Mouse (Mus musculus): ENCODE results near the gene Tubb2a. TPM values are rescaled to one million over a fixed set of nuclear protein-coding genes. Genes with fewer than 3 reads are reported as not detected.
A peak's percentile ranks its signal among the peaks of the same experiment; 100 is the strongest.

Tubb2a gene
- total RNA-seq (2017): 4.8 and 7.3 TPM in 2 replicates

- ATAC-seq (replicated peaks in 1 of 2; ENCODE audit: insufficient read depth in 1 of 2, low FRiP score in 2 of 2, low TSS enrichment in 1 of 2, low read depth in 1 of 2, poor library complexity in 2 of 2, severe bottlenecking in 2 of 2): peak; percentile 80 to 84
Observed at GRCm38 (mm10) chr13:34077492-34078271, at the start of gene Tubb2a. Gene Tubb2a, minus strand, starts transcription at chr13:34078007.

GRCm38 (mm10) chr13:34125711-34126110 is 47.9 kb upstream of the Tubb2a start:
- no peak for ATAC-seq (replicated peaks in 1 of 2; ENCODE audit: insufficient read depth in 1 of 2, low FRiP score in 2 of 2, low TSS enrichment in 1 of 2, low read depth in 1 of 2, poor library complexity in 2 of 2, severe bottlenecking in 2 of 2)

GRCm38 (mm10) chr13:34120536-34120935 is 42.7 kb upstream of the Tubb2a start:
- ATAC-seq (replicated peaks in 1 of 2; ENCODE audit: insufficient read depth in 1 of 2, low FRiP score in 2 of 2, low TSS enrichment in 1 of 2, low read depth in 1 of 2, poor library complexity in 2 of 2, severe bottlenecking in 2 of 2): no peak

- no peak for ATAC-seq (replicated peaks in 1 of 2; ENCODE audit: insufficient read depth in 1 of 2, low FRiP score in 2 of 2, low TSS enrichment in 1 of 2, low read depth in 1 of 2, poor library complexity in 2 of 2, severe bottlenecking in 2 of 2)
Observed at GRCm38 (mm10) chr13:34119406-34119805, 41.6 kb upstream of the Tubb2a start.

- ATAC-seq (replicated peaks in 1 of 2; ENCODE audit: insufficient read depth in 1 of 2, low FRiP score in 2 of 2, low TSS enrichment in 1 of 2, low read depth in 1 of 2, poor library complexity in 2 of 2, severe bottlenecking in 2 of 2): no peak
Observed at GRCm38 (mm10) chr13:34118816-34119215, 41.0 kb upstream of the Tubb2a start.

- no peak for ATAC-seq (replicated peaks in 1 of 2; ENCODE audit: insufficient read depth in 1 of 2, low FRiP score in 2 of 2, low TSS enrichment in 1 of 2, low read depth in 1 of 2, poor library complexity in 2 of 2, severe bottlenecking in 2 of 2)
Observed at GRCm38 (mm10) chr13:34116508-34116907, 38.7 kb upstream of the Tubb2a start.

GRCm38 (mm10) chr13:34114654-34115053 is 36.8 kb upstream of the Tubb2a start:
- ATAC-seq (replicated peaks in 1 of 2; ENCODE audit: insufficient read depth in 1 of 2, low FRiP score in 2 of 2, low TSS enrichment in 1 of 2, low read depth in 1 of 2, poor library complexity in 2 of 2, severe bottlenecking in 2 of 2): 0 out of 4 replicates have a peak, but pooled peaks of 1 of the 2 experiments have one; percentile 7

- ATAC-seq (replicated peaks in 1 of 2; ENCODE audit: insufficient read depth in 1 of 2, low FRiP score in 2 of 2, low TSS enrichment in 1 of 2, low read depth in 1 of 2, poor library complexity in 2 of 2, severe bottlenecking in 2 of 2): no peak
Observed at GRCm38 (mm10) chr13:34113086-34113485, 35.3 kb upstream of the Tubb2a start.

GRCm38 (mm10) chr13:34112369-34113081 is 34.7 kb upstream of the Tubb2a start:
- ATAC-seq (replicated peaks in 1 of 2; ENCODE audit: insufficient read depth in 1 of 2, low FRiP score in 2 of 2, low TSS enrichment in 1 of 2, low read depth in 1 of 2, poor library complexity in 2 of 2, severe bottlenecking in 2 of 2): no peak

GRCm38 (mm10) chr13:34111878-34112277 is 34.1 kb upstream of the Tubb2a start:
- ATAC-seq (replicated peaks in 1 of 2; ENCODE audit: insufficient read depth in 1 of 2, low FRiP score in 2 of 2, low TSS enrichment in 1 of 2, low read depth in 1 of 2, poor library complexity in 2 of 2, severe bottlenecking in 2 of 2): no peak

- no peak for ATAC-seq (replicated peaks in 1 of 2; ENCODE audit: insufficient read depth in 1 of 2, low FRiP score in 2 of 2, low TSS enrichment in 1 of 2, low read depth in 1 of 2, poor library complexity in 2 of 2, severe bottlenecking in 2 of 2)
Observed at GRCm38 (mm10) chr13:34111019-34111418, 33.2 kb upstream of the Tubb2a start.

GRCm38 (mm10) chr13:34109677-34110058 is 31.9 kb upstream of the Tubb2a start:
- peak in 1 of 2 experiments; percentile 32; a peak in 1 of 4 replicates for ATAC-seq (replicated peaks in 1 of 2; ENCODE audit: insufficient read depth in 1 of 2, low FRiP score in 2 of 2, low TSS enrichment in 1 of 2, low read depth in 1 of 2, poor library complexity in 2 of 2, severe bottlenecking in 2 of 2)

GRCm38 (mm10) chr13:34109035-34109676 is 31.3 kb upstream of the Tubb2a start:
- no peak for ATAC-seq (replicated peaks in 1 of 2; ENCODE audit: insufficient read depth in 1 of 2, low FRiP score in 2 of 2, low TSS enrichment in 1 of 2, low read depth in 1 of 2, poor library complexity in 2 of 2, severe bottlenecking in 2 of 2)

GRCm38 (mm10) chr13:34106999-34107398 is 29.2 kb upstream of the Tubb2a start:
- no peak for ATAC-seq (replicated peaks in 1 of 2; ENCODE audit: insufficient read depth in 1 of 2, low FRiP score in 2 of 2, low TSS enrichment in 1 of 2, low read depth in 1 of 2, poor library complexity in 2 of 2, severe bottlenecking in 2 of 2)

- ATAC-seq (replicated peaks in 1 of 2; ENCODE audit: insufficient read depth in 1 of 2, low FRiP score in 2 of 2, low TSS enrichment in 1 of 2, low read depth in 1 of 2, poor library complexity in 2 of 2, severe bottlenecking in 2 of 2): no peak
Observed at GRCm38 (mm10) chr13:34106256-34106655, 28.4 kb upstream of the Tubb2a start.

GRCm38 (mm10) chr13:34105364-34105763 is 27.6 kb upstream of the Tubb2a start:
- no peak for ATAC-seq (replicated peaks in 1 of 2; ENCODE audit: insufficient read depth in 1 of 2, low FRiP score in 2 of 2, low TSS enrichment in 1 of 2, low read depth in 1 of 2, poor library complexity in 2 of 2, severe bottlenecking in 2 of 2)

- peak; percentile 32 to 53; a peak in 3 of 4 replicates for ATAC-seq (replicated peaks in 1 of 2; ENCODE audit: insufficient read depth in 1 of 2, low FRiP score in 2 of 2, low TSS enrichment in 1 of 2, low read depth in 1 of 2, poor library complexity in 2 of 2, severe bottlenecking in 2 of 2)
Observed at GRCm38 (mm10) chr13:34101908-34102307, 24.1 kb upstream of the Tubb2a start.

- no peak for ATAC-seq (replicated peaks in 1 of 2; ENCODE audit: insufficient read depth in 1 of 2, low FRiP score in 2 of 2, low TSS enrichment in 1 of 2, low read depth in 1 of 2, poor library complexity in 2 of 2, severe bottlenecking in 2 of 2)
Observed at GRCm38 (mm10) chr13:34101247-34101646, 23.4 kb upstream of the Tubb2a start.
